Mouse (Mus musculus) forebrain, embryonic 10.5 days (tissue): Measurements from ENCODE around the gene Srr. TPM values are rescaled to one million over a fixed set of nuclear protein-coding genes. Genes with fewer than 3 reads are reported as not detected.

Experiments used
- DNase-seq: peaks from one replicate; pipeline ENCODE4 v3.0.0-alpha.2; 2017; ENCODE audit warnings: low spot score; ENCODE audit errors: extremely low spot score
- H3K27ac ChIP-seq: fragments of 300-500 bp; sonication (generic); 2 replicates; pipeline ENCODE4 v1.5.1; 2016; ENCODE audit warnings: mild to moderate bottlenecking
- H3K27me3 ChIP-seq: fragments of 300-500 bp; sonication (generic); 2 replicates; pipeline ENCODE4 v1.6.1; 2016; ENCODE audit warnings: mild to moderate bottlenecking; ENCODE audit not compliant: poor library complexity, severe bottlenecking
- H3K36me3 ChIP-seq: fragments of 300-500 bp; sonication (generic); replicated peaks from 2 replicates; pipeline ENCODE4 v1.6.1; 2016; ENCODE audit warnings: mild to moderate bottlenecking, moderate library complexity
- H3K4me1 ChIP-seq: fragments of 300-500 bp; sonication (generic); 2 replicates; pipeline ENCODE4 v1.6.1; 2016
- H3K4me3 ChIP-seq: fragments of 300-500 bp; sonication (generic); 2 replicates; pipeline ENCODE4 v1.5.1; 2016; ENCODE audit warnings: mild to moderate bottlenecking, moderate library complexity
- H3K9me3 ChIP-seq: fragments of 300-500 bp; sonication (generic); 2 replicates; pipeline ENCODE4 v1.6.1; 2016; ENCODE audit warnings: mild to moderate bottlenecking, moderate library complexity
- WGBS: fragments of 180-500 bp; shearing (Covaris S2); methylation state at CpG from one replicate; pipeline ENCODE4 v1.1.7; 2016; 5-methylcytosine and 5-hydroxymethylcytosine counted together
- polyA plus RNA-seq: library from polyadenylated mRNA; unstranded; fragments of >200 nt; fragmentation: Nextera tagmentation; extraction: Ambion mirVana; gene quantifications from 2 replicates; pipeline ENCODE4 v1.2.1, GENCODE M21; 2016

Gene Srr
- polyA plus RNA-seq, 1 experiment from 2014 or later, result 16.7 TPM

DNA sequence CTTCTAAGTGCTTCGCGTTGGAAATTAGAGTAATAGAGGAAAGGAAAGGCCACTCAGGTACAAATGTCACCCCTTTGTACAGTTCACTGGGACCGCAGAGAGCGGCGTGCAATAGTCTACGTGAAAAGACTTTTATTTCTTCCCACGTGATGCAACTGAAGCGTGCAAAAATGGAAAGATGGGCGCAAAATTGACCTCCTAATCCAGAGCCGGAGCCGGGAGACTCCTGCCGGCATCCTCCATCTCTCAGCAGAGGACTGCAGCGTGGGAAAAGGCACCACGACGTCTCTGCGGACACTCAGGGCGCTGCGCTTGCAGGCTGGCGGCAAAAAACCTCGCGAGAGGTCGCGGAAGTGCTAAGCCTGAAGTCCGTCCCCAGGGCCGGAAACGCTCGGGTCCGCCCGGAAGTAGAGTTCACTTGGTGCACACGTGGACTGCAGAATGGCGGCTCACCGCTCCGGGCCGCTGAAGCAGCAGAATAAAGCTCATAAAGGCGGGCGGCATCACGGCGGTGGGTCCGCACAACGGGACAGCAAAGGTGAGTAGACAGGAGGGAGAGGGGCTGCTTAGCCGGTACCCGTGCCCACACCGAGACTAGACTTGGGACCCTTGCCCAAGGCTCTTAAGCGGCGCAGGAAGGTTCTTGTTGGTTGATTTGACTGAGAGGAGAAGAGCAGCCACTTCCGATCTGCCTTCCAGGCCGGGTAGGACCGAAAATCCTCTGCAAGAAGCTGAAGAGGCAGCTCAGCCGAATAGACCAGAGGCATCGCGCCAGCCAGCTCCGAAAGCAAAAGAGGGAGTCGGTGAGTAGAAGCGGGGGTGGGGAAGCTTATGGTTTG lies 27.9 kb downstream of the Srr start, which contains the start of gene Tsr1:
TSS of gene Tsr1 (plus strand) at position 394 of the 839 bp plus-strand sequence.
- Histone ChIP-seq H3K36me3 (peaks cover 41% of the 10 kb centered on the region), H3K9me3 (no peaks in the 10 kb centered on the region), H3K4me3 (peak within 1 kb of the TSS; percentile 89), H3K27ac (peak within 1 kb of the TSS; percentile 90), H3K4me1 (peaks cover 44% of the 10 kb centered on the region), H3K27me3 (no peaks in the 10 kb centered on the region)
- WGBS, result under 1% methylated on average over 54 of the region's 54 CpGs
- peak; percentile 93 for DNase-seq

DNA sequence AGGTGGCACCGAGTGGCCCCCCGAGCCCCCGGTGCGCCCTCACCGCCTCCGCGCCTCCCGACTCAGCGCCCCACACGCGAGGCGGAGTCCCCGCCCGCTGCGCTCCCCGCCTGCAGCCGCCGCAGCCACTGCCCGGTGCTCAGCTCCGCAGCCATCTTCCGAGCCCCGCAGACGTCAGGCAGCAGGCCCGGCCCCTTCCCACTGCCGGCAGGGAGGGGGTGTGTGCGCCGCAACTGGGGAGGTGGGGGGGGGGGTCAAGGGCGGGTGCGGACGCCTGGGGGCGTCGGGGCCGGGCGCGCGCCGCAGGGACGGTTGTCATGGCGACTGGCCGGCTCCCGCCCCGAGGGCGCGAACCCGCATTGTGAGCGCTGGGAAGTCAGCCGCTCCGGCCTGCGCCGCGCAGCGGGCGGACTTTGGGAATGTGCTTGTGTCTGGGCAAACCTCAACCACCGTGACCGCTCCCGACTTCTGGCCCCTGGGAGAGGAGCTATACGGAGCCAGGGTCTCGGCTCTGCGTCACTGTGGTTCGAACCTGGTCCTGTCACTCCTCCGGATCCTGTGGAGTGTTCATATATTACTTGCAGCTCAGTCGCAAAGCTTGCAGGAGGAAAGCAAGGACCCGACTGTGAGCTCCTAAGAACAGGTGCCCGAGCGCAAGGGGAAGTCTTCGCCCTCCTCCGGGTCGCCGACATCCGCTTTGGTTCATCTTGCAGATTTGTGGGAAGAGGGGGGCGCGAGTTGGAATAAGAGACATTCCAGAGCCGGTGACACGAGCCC lies 28.7 kb downstream of the Srr start, which contains the start of gene Sgsm2:
TSS of gene Sgsm2 (minus strand) at position 160 of the 777 bp plus-strand sequence.
- Histone ChIP-seq H3K9me3 (no peaks in the 10 kb centered on the region), H3K4me3 (peak within 1 kb of the TSS; percentile 89), H3K36me3 (peaks cover 33% of the 10 kb centered on the region), H3K27me3 (no peaks in the 10 kb centered on the region), H3K4me1 (peaks cover 44% of the 10 kb centered on the region), H3K27ac (peak within 1 kb of the TSS; percentile 90)
- under 1% methylated on average over 71 of the region's 74 CpGs for WGBS
- peak; percentile 83 for DNase-seq

DNA sequence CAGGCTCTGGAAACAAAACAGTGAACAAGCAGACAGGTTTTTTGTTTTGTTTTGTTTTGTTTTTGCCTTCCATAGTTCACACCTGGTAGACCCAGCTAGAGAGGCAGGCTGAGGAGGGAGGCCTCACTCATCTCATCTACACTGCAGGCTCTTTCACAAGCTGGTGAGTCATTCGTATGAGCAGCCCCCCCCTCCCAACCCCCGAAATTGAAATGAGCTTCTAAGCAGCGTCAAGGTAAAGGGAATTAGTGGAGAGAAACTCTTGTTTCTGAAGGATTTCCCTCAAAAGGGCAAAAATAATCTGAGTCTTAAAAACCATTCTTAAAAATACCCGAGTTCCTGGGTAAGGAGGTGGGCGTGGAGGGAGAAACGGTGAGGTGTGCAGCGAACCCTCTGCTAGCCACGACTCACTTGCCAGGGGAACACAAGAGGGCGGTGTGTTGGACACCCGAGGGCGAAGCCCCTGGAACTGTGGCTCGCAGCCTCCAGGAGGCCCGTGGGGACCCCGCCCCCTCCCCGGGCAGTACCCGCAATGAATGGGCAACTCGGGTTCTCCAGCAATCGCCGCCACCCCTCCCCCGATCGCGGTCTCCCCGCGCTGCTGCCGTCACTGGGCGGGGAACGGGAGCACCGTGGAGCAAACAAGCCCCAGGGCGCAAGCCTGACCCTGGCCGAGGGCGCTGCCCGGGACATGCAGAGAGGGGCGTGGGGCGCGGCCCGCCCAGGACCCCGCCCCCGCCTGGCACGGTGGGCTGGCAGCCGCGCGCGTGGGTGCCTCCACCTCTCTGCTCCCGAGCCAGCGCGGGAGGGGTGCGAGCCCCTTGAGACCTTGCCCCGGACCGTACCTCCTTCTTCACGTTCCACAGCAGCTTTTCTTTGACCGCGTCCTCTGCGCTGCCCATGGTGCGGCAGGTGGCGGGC lies 29.5 kb downstream of the Srr start:
- H3K9me3 ChIP-seq, result no peaks in the 10 kb centered on the region
- peak; percentile 60 for DNase-seq
- peak overlapping the region; percentile 90 for H3K27ac ChIP-seq
- peaks cover 44% of the 10 kb centered on the region for H3K4me1 ChIP-seq
- WGBS, result 1% methylated on average over 54 of the region's 55 CpGs
- peaks cover 32% of the 10 kb centered on the region for H3K36me3 ChIP-seq
- H3K27me3 ChIP-seq, result no peaks in the 10 kb centered on the region
- peak overlapping the region; percentile 89 for H3K4me3 ChIP-seq

DNA sequence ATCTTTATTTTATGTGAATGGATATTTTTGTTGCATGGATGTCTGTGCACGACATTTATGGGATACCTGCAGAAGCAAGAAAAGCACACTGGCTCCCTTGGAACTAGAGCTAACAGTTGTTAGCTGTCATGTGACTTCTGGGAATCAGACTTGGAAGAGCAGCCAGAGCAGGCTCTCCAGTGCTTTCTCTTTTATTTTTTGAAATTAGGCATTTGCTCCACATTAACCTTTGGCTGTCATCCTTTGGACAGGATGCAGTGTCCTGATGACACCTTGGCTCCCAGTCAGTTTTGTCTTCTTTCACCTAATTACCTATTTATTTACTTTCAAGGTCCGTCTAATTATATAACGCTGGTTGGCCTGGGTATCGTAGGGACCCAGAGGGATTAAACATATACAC lies 31.1 kb downstream of the Srr start:
- WGBS, result 94% methylated on average over 4 of the region's 4 CpGs
- Histone ChIP-seq H3K27ac (no peak overlapping the region), H3K4me3 (no peak overlapping the region), H3K36me3 (peaks cover 16% of the 10 kb centered on the region), H3K4me1 (peaks cover 35% of the 10 kb centered on the region), H3K9me3 (no peaks in the 10 kb centered on the region), H3K27me3 (no peaks in the 10 kb centered on the region)
- DNase-seq, result no peak

- 95% methylated on average over 10 of the region's 10 CpGs for WGBS
- DNase-seq, result no peak
- Histone ChIP-seq H3K4me3 (no peak overlapping the region), H3K27me3 (no peaks in the 10 kb centered on the region), H3K9me3 (no peaks in the 10 kb centered on the region), H3K4me1 (peaks cover 6% of the 10 kb centered on the region; the same call in 1 of the 2 replicates), H3K36me3 (peaks cover 13% of the 10 kb centered on the region), H3K27ac (no peak overlapping the region)
Observed at GRCm38 (mm10) chr11:74883098-74883497, 42.6 kb downstream of the Srr start.

DNA sequence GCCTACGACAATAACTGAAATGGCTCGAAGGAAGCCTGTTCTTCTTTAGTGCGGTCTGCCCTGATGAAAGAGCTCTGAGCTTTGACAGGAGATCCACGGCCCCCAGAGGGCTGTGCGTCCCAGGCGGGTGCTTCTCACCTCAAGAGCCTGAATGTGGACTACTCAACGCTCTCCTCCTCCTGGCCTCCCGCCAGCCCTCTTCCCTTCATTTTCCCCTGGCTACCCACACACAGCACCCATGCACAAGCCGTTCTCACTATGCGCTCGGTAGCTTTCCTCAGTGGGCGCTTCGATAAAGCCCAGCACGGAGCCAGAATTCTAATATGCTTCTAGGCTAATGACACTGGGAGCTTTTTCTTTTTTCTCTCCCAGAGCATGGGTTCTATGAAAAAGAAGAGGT lies 43.8 kb downstream of the Srr start:
- DNase-seq, result no peak
- Histone ChIP-seq H3K27me3 (no peaks in the 10 kb centered on the region), H3K4me3 (no peak overlapping the region), H3K4me1 (peaks cover 16% of the 10 kb centered on the region), H3K36me3 (peaks cover 13% of the 10 kb centered on the region), H3K9me3 (no peaks in the 10 kb centered on the region), H3K27ac (peak overlapping the region; percentile 30; the same call in 1 of the 2 replicates)
- 87% methylated on average over 14 of the region's 14 CpGs for WGBS

DNA sequence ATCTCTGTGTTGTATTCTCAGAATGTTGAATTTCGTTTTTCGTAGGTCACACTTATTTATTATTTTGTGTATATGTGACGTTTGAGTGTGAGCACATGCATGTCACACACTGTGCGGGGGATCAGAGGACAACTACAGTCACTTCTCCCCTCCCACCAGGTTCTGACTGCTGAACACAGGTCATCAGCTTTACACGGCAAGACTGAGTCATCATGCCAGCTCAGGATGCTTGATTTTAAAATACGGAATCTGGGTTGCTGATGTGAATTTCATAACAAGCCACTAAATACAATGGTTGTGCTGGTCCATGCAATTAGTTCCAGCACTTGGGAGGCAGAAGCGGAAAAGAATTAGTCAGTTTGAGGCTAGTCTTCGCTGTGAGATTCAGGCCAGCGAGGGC lies 44.7 kb downstream of the Srr start:
- H3K27me3 ChIP-seq, result no peaks in the 10 kb centered on the region
- peaks cover 26% of the 10 kb centered on the region for H3K4me1 ChIP-seq
- no peak for DNase-seq
- H3K36me3 ChIP-seq, result peaks cover 13% of the 10 kb centered on the region
- H3K27ac ChIP-seq, result no peak overlapping the region
- H3K4me3 ChIP-seq, result no peak overlapping the region
- WGBS, result 95% methylated on average over 9 of the region's 9 CpGs
- no peaks in the 10 kb centered on the region for H3K9me3 ChIP-seq

GRCm38 (mm10) chr11:74876801-74877200 lies 48.9 kb downstream of the Srr start:
- Histone ChIP-seq H3K27me3 (no peaks in the 10 kb centered on the region), H3K27ac (peak overlapping the region; percentile 51), H3K4me1 (peaks cover 31% of the 10 kb centered on the region), H3K4me3 (peak overlapping the region; percentile 24), H3K9me3 (no peaks in the 10 kb centered on the region), H3K36me3 (no peaks in the 10 kb centered on the region)
- 2% methylated on average over 9 of the region's 9 CpGs for WGBS
- peak; percentile 71 for DNase-seq

DNA sequence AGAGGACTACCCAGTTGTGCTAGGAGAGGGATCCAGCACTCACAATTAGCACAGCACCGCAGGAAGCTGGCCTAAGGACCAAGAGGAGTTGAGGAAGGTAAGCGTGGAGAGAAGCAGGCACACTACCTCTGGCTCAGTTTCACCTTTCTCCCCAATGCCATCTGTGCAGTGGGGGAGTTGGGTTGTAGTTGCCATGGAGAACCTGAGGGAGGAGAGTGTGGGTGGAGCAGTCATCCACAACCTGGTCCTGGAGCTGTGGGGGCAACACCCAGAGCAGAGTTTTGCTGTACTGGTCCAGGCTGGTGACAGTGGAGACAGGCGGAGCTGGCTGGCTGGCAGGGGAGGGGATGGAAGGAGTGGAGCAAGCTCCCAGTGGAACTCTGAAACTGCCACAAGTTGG lies 51.1 kb downstream of the Srr start:
- no peak for DNase-seq
- no peak overlapping the region for H3K4me3 ChIP-seq
- H3K4me1 ChIP-seq, result peaks cover 41% of the 10 kb centered on the region
- no peaks in the 10 kb centered on the region for H3K27me3 ChIP-seq
- WGBS, result 71% methylated on average over 3 of the region's 3 CpGs
- H3K9me3 ChIP-seq, result no peaks in the 10 kb centered on the region
- H3K27ac ChIP-seq, result 0 out of 2 replicates have a peak overlapping the region, but pooled peaks have one; percentile 11
- H3K36me3 ChIP-seq, result no peaks in the 10 kb centered on the region

- Histone ChIP-seq H3K4me1 (peaks cover 22% of the 10 kb centered on the region), H3K4me3 (no peak overlapping the region), H3K27ac (no peak overlapping the region), H3K9me3 (no peaks in the 10 kb centered on the region), H3K36me3 (peaks cover 27% of the 10 kb centered on the region), H3K27me3 (no peaks in the 10 kb centered on the region)
- no peak for DNase-seq
- WGBS, result 35% methylated on average over 12 of the region's 12 CpGs
Observed at GRCm38 (mm10) chr11:74870991-74871622, 54.6 kb downstream of the Srr start.

DNA sequence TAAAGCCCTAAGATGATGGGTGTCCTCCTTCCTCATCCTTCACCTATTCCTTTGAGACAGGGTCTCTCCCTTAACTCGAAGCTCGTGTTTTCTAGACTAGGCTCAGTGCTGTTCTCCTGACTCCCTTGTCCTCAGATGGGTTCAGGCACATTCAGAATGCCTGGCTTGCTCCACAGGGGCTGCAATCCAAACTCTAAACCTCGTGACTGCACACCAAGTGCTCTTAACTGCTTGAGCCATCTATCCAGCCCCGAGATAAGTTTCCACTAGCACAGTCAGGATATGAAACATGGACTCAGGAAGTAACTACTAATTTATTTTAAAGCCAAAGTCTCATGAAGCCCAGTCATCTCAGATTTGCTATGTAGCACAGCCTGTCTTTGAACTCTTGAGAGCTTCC lies 55.2 kb downstream of the Srr start:
- H3K9me3 ChIP-seq, result no peaks in the 10 kb centered on the region
- peaks cover 27% of the 10 kb centered on the region for H3K36me3 ChIP-seq
- WGBS, result 77% methylated on average over 4 of the region's 4 CpGs
- H3K4me3 ChIP-seq, result no peak overlapping the region
- DNase-seq, result no peak
- no peaks in the 10 kb centered on the region for H3K27me3 ChIP-seq
- H3K4me1 ChIP-seq, result peaks cover 21% of the 10 kb centered on the region
- H3K27ac ChIP-seq, result no peak overlapping the region

- 91% methylated on average over 6 of the region's 6 CpGs for whole genome bisulfite sequencing
- Histone ChIP-seq H3K4me3 (no peak overlapping the region), H3K4me1 (peaks cover 14% of the 10 kb centered on the region), H3K36me3 (peaks cover 34% of the 10 kb centered on the region), H3K9me3 (no peaks in the 10 kb centered on the region), H3K27ac (no peak overlapping the region), H3K27me3 (no peaks in the 10 kb centered on the region)
- DNase-seq, result no peak
Observed at GRCm38 (mm10) chr11:74869603-74870002, 56.1 kb downstream of the Srr start.
